Mouse (Mus musculus) cerebellum, adult 2 months (tissue): Measurements from ENCODE around the gene Rem2.

Experiments used
- CTCF ChIP-seq: fragments of 200-500 bp; IDR thresholded peaks from 2 replicates; pipeline ENCODE4 v1.5.1; 2011; ENCODE audit warnings: low read depth, mild to moderate bottlenecking, control low read depth, low read length, moderate library complexity, borderline replicate concordance; ENCODE audit not compliant: insufficient read depth
- POLR2A ChIP-seq: fragments of 200-500 bp; IDR thresholded peaks from 2 replicates; pipeline ENCODE4 v1.6.1; 2011; ENCODE audit warnings: low read length, control low read depth, borderline replicate concordance; ENCODE audit not compliant: insufficient read depth

DNA sequence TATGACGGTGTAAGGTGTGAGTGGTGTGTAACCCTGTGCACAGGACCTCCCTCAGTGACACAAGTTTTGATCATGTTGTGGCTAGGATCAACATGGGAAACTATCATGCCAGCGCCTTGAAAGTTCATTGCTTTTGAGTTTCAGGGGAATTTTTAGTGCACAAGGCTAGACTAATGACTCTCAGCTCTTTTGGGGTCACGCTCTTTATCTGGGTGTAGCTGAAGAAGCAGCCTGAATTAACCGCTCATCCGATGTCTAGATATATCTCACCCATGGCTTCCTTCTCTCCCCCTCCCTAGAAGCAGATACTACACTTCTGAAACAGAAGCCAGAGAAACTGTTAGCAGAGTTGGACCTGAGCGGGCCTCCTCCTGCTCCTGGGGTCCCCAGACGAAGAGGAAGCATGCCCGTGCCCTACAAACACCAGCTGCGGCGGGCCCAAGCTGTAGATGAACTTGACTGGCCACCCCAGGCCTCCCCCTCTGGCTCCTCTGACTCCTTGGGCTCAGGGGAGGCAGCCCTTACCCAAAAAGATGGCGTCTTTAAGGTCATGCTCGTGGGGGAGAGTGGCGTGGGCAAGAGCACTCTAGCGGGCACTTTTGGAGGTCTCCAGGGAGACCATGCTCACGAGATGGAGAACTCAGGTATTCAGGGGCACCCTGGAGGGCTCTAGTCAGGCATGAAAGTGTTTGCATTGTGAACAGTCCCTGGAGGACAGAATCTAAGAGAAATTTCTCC lies 1.4 kb downstream of the Rem2 start:
- TF ChIP-seq CTCF (no peak), POLR2A (no peak)
